Mouse (Mus musculus): ENCODE measurements around the gene Ncor1.

Ncor1 gene

GRCm38 (mm10) chr11:62266466-62267214, 191.7 kb downstream of the Ncor1 start:
- no peak for DNase-seq (ENCODE audit: low spot score)

Measured in layer of hippocampus, adult 9-10 months (tissue).